Mouse (Mus musculus) urinary bladder, postnatal 4 days (tissue): Measurements from ENCODE around the gene Fut11.
"Not testable (repeated sequence)": the region's sequence is repeated elsewhere in the genome, so short reads cannot be mapped to it uniquely, and the experiment has no call there.

Experiments
- DNase-seq, 2 experiments: peaks; one replicate each; pipeline ENCODE4 v3.0.0; 2021 to 2022; ENCODE audit warnings: low spot score in 2 of 2

Fut11 gene

DNA sequence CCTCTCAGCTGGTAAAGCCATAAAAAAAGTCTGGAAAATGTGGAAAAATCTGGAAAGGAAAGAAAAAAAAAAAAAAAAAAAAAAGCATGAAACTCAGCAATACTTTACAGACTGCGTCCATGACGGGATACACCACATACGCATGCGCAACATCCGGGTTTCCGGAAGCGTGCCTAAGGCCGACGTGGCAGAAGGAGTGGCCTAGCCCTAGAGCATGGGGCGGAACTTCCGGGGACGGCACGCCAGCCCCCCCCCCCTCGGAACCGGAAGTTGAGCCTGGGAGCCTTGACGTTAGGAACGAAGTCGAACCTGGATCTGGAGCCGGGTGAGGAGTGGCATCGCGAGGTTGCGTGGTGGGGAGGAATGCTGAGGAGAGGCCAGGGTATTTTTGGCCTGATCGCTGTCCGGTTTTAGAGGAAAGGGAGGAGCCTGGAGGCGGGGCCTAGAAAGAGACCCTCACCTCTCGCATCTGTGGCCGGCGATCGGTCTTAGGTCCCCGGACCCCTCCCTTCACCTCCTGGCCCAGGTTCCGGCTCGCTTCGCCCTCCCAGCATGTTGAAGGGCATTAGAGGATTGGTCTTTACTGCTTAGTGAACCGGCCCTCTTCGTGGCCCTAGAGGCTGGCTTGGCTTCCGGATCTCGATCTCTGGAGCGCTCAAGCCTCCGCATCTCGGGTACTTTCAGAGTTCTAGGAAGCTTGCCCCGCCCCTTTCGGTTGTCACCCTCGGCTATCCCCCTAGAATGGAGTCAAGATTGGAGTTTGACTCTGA lies 20.5 kb upstream of the Fut11 start, which contains the start of gene Sec24c:
Sec24c (plus strand) TSS at position 245 of the 770 bp plus-strand sequence.
- DNase-seq, result peak; percentile 97 to 99

GRCm38 (mm10) chr14:20677906-20678305 lies 16.9 kb upstream of the Fut11 start:
- no peak for DNase-seq

GRCm38 (mm10) chr14:20681742-20682141 lies 13.0 kb upstream of the Fut11 start:
- no peak for DNase-seq

DNA sequence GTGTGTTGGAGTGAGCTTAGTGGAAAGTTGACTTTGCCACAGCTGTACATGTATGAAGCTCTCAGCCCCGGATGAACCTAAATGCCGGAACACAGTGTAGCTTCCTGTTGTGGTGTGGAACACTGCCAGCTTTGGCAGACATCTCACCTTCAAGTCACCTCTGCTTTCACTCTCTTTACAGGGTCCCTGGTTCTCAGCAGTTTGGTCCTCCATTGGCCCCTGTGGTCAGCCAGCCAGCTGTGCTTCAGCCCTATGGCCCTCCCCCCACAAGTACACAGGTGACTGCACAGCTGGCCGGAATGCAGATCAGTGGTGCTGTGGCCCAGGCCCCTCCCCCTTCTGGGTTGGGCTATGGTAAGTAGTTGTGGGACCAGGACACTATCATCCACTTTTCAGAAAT lies 12.3 kb upstream of the Fut11 start:
- no peak for DNase-seq

DNA sequence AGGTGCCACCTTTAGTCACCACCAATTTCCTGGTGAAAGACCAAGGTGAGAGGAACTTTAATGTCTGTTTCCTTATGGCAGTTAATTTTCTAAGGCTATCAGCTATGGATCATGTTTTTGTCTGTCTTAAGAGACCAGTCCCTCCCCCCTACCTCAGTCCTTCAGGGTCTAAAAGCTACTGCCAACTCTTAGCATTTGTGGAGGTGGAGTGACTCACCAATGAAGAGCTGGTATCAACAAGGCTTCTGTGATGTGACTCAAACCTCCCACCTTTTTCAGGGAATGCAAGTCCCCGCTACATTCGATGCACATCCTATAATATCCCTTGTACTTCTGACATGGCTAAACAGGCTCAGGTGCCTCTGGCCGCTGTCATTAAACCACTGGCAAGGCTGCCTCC lies 8.2 kb upstream of the Fut11 start:
- DNase-seq, result no peak

DNA sequence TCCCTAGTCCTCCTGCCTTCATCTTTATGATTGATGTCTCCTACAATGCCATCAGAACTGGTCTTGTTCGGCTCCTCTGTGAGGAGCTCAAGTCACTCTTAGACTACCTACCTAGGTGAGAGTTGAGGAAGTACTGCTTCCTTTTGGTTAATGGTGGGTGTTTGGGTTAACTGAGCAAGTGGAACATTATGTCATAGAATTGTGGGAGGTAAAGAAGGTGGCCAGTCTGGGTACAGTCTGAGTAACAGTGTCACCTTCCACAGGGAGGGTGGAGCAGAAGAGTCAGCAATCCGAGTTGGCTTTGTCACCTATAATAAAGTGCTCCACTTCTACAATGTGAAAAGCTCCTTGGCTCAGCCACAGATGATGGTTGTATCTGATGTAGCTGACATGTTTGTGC lies 5.8 kb upstream of the Fut11 start:
- DNase-seq, result no peak

DNA sequence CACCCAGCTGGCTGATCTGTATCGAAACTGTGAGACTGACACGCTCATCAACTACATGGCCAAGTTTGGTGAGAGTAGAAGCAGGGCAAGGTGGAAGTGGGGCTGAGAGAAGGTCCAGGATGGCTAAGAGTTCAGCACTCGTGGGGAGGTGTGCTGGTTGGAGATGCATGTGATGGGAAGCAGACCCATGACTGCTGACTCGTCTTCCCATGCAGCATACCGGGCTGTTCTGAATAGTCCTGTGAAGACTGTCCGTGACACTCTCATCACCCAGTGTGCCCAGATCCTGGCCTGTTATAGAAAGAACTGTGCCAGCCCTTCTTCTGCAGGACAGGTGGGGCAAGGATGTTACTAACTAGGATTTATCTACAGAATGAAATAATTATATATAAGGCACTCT lies 3.0 kb upstream of the Fut11 start:
- no peak for DNase-seq

DNA sequence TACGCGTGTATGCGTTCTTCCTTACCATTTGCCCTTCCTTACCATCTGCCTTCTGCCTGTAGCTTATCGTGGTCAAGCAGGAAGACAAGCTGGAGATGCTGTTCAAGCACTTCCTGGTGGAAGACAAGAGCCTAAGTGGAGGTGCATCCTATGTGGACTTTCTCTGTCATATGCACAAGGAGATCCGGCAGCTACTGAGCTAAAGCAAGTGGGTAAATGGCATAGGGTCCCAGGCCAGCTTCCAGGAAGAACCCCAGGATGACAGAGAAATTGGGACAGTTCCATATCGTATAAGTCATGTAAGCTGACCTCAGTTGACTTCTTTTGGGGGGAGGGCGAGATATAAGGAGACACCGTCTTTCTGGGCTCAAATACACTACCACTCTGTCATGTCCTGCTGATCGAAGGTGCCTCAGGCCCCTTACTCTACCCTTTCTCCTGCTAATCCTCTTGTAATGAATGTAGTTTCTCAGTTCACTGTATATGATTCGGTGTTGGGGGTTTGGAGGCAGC lies 1.1 kb upstream of the Fut11 start:
- DNase-seq, result no peak

- no peak for DNase-seq
Observed at GRCm38 (mm10) chr14:20694185-20694883, 434 bp upstream of the Fut11 start.

DNA sequence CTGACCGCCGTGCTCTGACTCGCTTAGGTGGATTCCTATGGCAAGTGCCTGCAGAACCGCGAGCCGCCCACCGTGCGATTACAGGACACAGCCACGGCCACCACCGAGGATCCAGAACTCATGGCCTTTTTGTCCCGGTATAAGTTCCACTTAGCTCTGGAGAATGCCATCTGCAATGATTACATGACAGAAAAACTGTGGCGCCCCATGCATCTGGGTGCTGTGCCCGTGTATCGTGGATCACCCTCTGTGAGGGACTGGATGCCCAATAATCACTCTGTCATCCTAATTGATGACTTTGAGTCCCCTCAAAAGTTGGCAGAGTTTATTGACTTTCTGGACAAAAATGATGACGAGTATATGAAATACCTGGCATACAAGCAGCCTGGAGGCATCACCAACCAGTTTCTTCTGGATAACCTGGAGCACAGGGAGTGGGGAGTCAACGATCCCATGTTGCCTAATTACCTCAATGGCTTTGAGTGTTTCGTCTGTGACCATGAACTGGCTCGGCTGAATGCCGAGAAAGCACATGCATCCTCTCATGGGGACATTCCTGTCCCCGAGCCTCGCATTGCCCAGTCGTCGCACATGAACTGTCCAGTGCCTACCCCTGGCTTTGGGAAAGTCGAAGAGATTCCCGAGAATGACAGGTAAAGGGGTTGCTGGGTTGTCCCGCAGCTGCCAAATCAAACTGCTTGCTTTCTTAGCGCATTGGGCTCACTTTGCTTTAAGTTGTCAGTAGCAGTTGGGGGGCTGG lies 1.2 kb downstream of the Fut11 start:
- DNase-seq, result no peak

DNA sequence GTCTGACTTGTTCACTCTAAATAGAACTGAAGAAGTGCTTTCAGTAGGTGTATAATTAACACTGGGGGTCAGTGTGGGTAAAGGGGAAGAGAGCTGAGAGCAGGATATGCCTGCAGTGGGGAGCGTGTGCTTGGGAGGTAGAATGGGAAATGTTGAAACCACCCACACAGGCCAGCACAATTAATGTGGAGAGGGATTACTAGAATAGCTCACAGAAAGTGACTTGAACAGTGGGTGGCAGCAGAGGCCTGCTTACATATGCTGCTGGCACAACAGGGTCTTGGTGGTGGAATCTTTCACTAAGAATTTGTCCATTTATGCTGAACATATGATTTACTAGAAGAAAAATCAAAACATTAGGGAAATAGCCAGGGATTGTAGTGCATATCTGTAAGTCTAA lies 2.2 kb downstream of the Fut11 start:
- DNase-seq, result no peak

DNA sequence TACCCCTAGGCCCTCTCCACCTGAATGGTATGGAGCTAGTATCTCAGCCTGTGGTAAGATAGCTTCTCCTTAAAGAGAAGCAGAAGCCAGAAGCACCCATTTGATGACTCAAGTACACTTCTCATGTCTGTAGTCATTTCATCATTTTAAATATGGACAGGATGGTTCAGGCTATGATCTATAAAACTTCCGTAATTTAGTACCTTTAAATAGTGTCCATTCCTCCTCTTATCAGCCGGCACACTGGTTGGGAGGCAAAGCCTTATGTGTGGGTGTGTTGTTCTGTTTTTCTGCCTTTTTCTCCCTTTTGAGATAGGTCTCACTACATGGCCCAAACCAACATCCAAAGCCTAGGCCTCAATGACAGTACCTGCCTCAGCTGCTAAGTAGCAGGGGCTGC lies 3.7 kb downstream of the Fut11 start:
- no peak for DNase-seq

- no peak for DNase-seq
Observed at GRCm38 (mm10) chr14:20700362-20700761, 5.6 kb downstream of the Fut11 start.

GRCm38 (mm10) chr14:20701554-20701953 lies 6.8 kb downstream of the Fut11 start:
- no peak for DNase-seq

GRCm38 (mm10) chr14:20702096-20702740 lies 7.5 kb downstream of the Fut11 start:
- no peak for DNase-seq

- DNase-seq, result peak; percentile 87 to 92
Observed at GRCm38 (mm10) chr14:20702741-20703381, 8.1 kb downstream of the Fut11 start, which contains the start of gene Chchd1. Gene Chchd1, plus strand, starts transcription at chr14:20703006.

DNA sequence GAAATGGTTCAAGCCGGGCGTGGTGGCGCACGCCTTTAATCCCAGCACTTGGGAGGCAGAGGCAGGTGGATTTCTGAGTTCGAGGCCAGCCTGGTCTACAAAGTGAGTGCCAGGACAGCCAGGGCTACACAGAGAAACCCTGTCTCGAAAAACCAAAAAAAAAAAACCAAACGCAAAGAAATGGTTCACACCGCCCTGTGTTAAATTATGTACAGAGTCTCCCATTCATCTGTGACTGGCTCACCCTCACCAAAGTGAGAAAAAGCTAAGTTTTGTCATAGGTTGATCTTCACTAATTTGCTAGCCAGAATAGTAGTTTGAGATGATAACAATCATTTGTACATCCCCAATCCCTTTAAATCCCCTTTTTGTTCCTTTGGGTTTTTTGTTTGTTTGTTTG lies 8.7 kb downstream of the Fut11 start:
- not testable (repeated sequence) for DNase-seq

DNA sequence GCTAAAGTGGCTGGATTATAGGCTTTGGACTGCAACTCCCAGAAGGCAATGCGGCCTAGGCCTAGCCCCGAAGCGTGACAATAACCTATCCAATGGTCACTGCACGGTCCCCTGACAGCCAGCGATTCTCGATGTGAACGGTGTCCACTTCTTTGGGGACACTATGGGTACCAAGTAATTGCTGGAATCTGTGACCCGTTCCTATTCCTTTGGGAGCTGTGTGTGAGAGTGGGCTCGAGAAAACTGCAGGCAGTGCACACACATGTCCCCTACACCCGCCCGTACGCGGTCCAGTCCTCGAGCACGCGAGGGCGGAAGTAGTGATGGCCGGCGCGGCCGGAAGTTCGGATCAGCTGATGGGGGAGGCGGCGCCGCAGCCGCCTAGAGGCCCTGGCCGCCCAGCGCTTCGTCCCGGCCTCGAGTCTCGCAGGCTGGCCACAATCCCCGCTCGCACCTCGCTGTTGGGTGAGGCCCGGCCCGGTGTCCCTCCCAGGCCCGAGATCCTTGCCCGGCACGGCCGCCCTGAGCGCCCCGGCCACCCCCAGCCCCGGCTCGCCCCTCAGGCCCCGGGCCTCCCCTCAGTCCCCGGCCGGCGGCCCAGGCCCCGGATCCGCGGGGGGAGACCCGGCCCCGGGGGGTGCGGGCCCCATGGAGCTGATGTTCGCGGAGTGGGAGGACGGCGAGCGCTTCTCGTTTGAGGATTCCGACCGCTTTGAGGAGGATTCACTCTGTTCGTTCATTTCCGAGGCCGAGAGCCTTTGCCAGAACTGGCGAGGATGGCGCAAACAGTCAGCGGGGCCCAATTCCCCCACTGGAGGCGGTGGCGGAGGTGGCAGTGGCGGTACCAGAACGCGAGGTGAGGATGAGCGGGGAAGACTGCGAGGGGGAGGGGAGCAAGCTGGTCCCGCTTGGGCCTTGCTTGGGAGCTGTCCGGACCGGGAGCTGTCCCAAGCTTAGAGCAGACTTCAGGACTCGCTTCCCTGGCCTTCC lies 12.7 kb downstream of the Fut11 start, which contains the start of gene Zswim8:
Zswim8 (plus strand) TSS at position 352 of the 990 bp plus-strand sequence.
- peak; percentile 85 to 86 for DNase-seq

- no peak for DNase-seq
Observed at GRCm38 (mm10) chr14:20708239-20708638, 13.5 kb downstream of the Fut11 start.

GRCm38 (mm10) chr14:20713832-20714231 lies 19.1 kb downstream of the Fut11 start:
- no peak for DNase-seq
